Mouse (Mus musculus) midbrain, embryonic 11.5 days (tissue): ENCODE measurements around the gene Ufsp2. TPM values are rescaled to one million over a fixed set of nuclear protein-coding genes. Genes with fewer than 3 reads are reported as not detected.

Experiments used
- ATAC-seq: fragments of 200-750 bp; cut with Nextera tagmentation; 2 replicates; pipeline ENCODE4 v1.8.0; 2017; ENCODE audit warnings: moderate TSS enrichment, moderate library complexity; ENCODE audit not compliant: low FRiP score
- DNase-seq: peaks from one replicate; pipeline ENCODE4 v3.0.0; 2015; ENCODE audit warnings: low spot score; ENCODE audit errors: missing footprints
- H3K27ac ChIP-seq: fragments of 300-500 bp; sonication (generic); 2 replicates; pipeline ENCODE4 v1.5.1; 2014; ENCODE audit warnings: low read depth, low read length
- H3K27me3 ChIP-seq: fragments of 300-500 bp; sonication (generic); 2 replicates; pipeline ENCODE4 v1.6.1; 2014; ENCODE audit warnings: mild to moderate bottlenecking, low read length, moderate library complexity, mixed read lengths; ENCODE audit not compliant: control insufficient read depth, insufficient read depth
- H3K36me3 ChIP-seq: fragments of 300-500 bp; sonication (generic); 2 replicates; pipeline ENCODE4 v1.6.1; 2014; ENCODE audit warnings: mild to moderate bottlenecking, low read length, moderate library complexity, mixed read lengths; ENCODE audit not compliant: control insufficient read depth, insufficient read depth
- H3K4me1 ChIP-seq: fragments of 300-500 bp; sonication (generic); 2 replicates; pipeline ENCODE4 v1.6.1; 2014; ENCODE audit warnings: low read length; ENCODE audit not compliant: control insufficient read depth, insufficient read depth
- H3K4me2 ChIP-seq: fragments of 300-500 bp; sonication (generic); 2 replicates; pipeline ENCODE4 v1.6.1; 2014; ENCODE audit warnings: mild to moderate bottlenecking, moderate library complexity
- H3K4me3 ChIP-seq: fragments of 300-500 bp; sonication (generic); 2 replicates; pipeline ENCODE4 v1.5.1; 2014; ENCODE audit warnings: low read depth, low read length
- H3K9ac ChIP-seq: fragments of 300-500 bp; sonication (generic); 2 replicates; pipeline ENCODE4 v1.6.1; 2014; ENCODE audit warnings: low read length
- H3K9me3 ChIP-seq: fragments of 300-500 bp; sonication (generic); 2 replicates; pipeline ENCODE4 v1.6.1; 2016; ENCODE audit warnings: low read length; ENCODE audit not compliant: control insufficient read depth
- WGBS: fragments of 180-500 bp; shearing (Covaris S2); extraction: QIAGEN DNeasy Blood & Tissue Kit; methylation state at CpG from one replicate; pipeline ENCODE4 v1.1.7; 2014; 5-methylcytosine and 5-hydroxymethylcytosine counted together
- polyA plus RNA-seq: library from polyadenylated mRNA; unstranded; fragments of >200 nt; fragmentation: Nextera tagmentation; extraction: Ambion mirVana; gene quantifications from 2 replicates; pipeline ENCODE4 v1.2.1, GENCODE M21; 2014

Gene Ufsp2
- 52.6 and 55.0 TPM in 2 replicates for polyA plus RNA-seq

- Histone ChIP-seq H3K4me3 (peak within 1 kb of the TSS; percentile 60), H3K27ac (peak within 1 kb of the TSS; percentile 63), H3K36me3 (0 out of 2 replicates have a peak, but pooled peaks cover 2% of the 10 kb centered on the region), H3K9ac (peak within 1 kb of the TSS; percentile 66), H3K27me3 (no peaks in the 10 kb centered on the region), H3K4me1 (peaks cover 7% of the 10 kb centered on the region), H3K4me2 (peak within 1 kb of the TSS; percentile 66), H3K9me3 (no peaks in the 10 kb centered on the region)
- ATAC-seq = peak; percentile 99
- peak; percentile 100 for DNase-seq
- under 1% methylated on average over 57 of the region's 57 CpGs for WGBS
Observed at GRCm38 (mm10) chr8:45975126-45975836, at the start of gene Ufsp2, which contains the start of gene 1700029J07Rik. Gene Ufsp2 (plus strand): TSS chr8:45975528. Gene 1700029J07Rik (minus strand): TSS chr8:45975252.

GRCm38 (mm10) chr8:45934582-45935014 lies 40.7 kb upstream of the Ufsp2 start, which contains the start of gene Ccdc110:
Gene Ccdc110 (plus strand): TSS chr8:45934619.
- H3K9ac ChIP-seq = no peak within 1 kb of the TSS; the same call in 1 of the 2 replicates
- ATAC-seq (peak; percentile 91), DNase-seq (peak; percentile 100)
- 4% methylated on average over 23 of the region's 23 CpGs for WGBS
- H3K27ac ChIP-seq = no peak within 1 kb of the TSS
- H3K36me3 ChIP-seq = no peaks in the 10 kb centered on the region
- H3K4me2 ChIP-seq = peak within 1 kb of the TSS; percentile 48
- H3K4me1 ChIP-seq = no peaks in the 10 kb centered on the region
- H3K27me3 ChIP-seq = no peaks in the 10 kb centered on the region
- H3K4me3 ChIP-seq = peak within 1 kb of the TSS; percentile 34
- no peaks in the 10 kb centered on the region for H3K9me3 ChIP-seq

- no peak for DNase-seq
- Histone ChIP-seq H3K27ac (no peak overlapping the region), H3K27me3 (no peaks in the 10 kb centered on the region), H3K4me1 (no peaks in the 10 kb centered on the region), H3K4me2 (no peak overlapping the region), H3K4me3 (no peak overlapping the region), H3K9ac (no peak overlapping the region), H3K9me3 (no peaks in the 10 kb centered on the region), H3K36me3 (no peaks in the 10 kb centered on the region)
- WGBS = 90% methylated on average over 9 of the region's 9 CpGs
- no peak for ATAC-seq
Observed at GRCm38 (mm10) chr8:45936986-45937385, 38.3 kb upstream of the Ufsp2 start.

GRCm38 (mm10) chr8:45946283-45946682 lies 29.0 kb upstream of the Ufsp2 start:
- H3K36me3 ChIP-seq = no peaks in the 10 kb centered on the region
- DNase-seq (no peak), ATAC-seq (no peak)
- no peaks in the 10 kb centered on the region for H3K27me3 ChIP-seq
- no peak overlapping the region for H3K9ac ChIP-seq
- no peak overlapping the region for H3K4me2 ChIP-seq
- no peak overlapping the region for H3K4me3 ChIP-seq
- H3K27ac ChIP-seq = no peak overlapping the region
- 94% methylated on average over 4 of the region's 4 CpGs for WGBS
- no peaks in the 10 kb centered on the region for H3K9me3 ChIP-seq
- no peaks in the 10 kb centered on the region for H3K4me1 ChIP-seq

GRCm38 (mm10) chr8:45950622-45951021 lies 24.7 kb upstream of the Ufsp2 start:
- DNase-seq (no peak), ATAC-seq (no peak)
- Histone ChIP-seq H3K4me1 (no peaks in the 10 kb centered on the region), H3K9me3 (no peaks in the 10 kb centered on the region), H3K4me3 (no peak overlapping the region), H3K27ac (no peak overlapping the region), H3K36me3 (no peaks in the 10 kb centered on the region), H3K4me2 (no peak overlapping the region), H3K9ac (no peak overlapping the region), H3K27me3 (no peaks in the 10 kb centered on the region)
- 57% methylated on average over 2 of the region's 2 CpGs for WGBS

- 94% methylated on average over 12 of the region's 12 CpGs for WGBS
- Histone ChIP-seq H3K4me2 (no peak overlapping the region), H3K9me3 (no peaks in the 10 kb centered on the region), H3K27ac (no peak overlapping the region), H3K27me3 (no peaks in the 10 kb centered on the region), H3K4me3 (no peak overlapping the region), H3K4me1 (peaks cover 3% of the 10 kb centered on the region), H3K36me3 (no peaks in the 10 kb centered on the region), H3K9ac (no peak overlapping the region)
- ATAC-seq (no peak), DNase-seq (peak; percentile 56)
Observed at GRCm38 (mm10) chr8:45970894-45971293, 4.4 kb upstream of the Ufsp2 start.

- DNase-seq (no peak), ATAC-seq (no peak)
- WGBS = 75% methylated on average over 8 of the region's 8 CpGs
- H3K27me3 ChIP-seq = no peaks in the 10 kb centered on the region
- H3K4me1 ChIP-seq = peaks cover 7% of the 10 kb centered on the region
- H3K4me2 ChIP-seq = no peak overlapping the region
- H3K4me3 ChIP-seq = no peak overlapping the region
- H3K27ac ChIP-seq = no peak overlapping the region
- no peak overlapping the region for H3K9ac ChIP-seq
- no peaks in the 10 kb centered on the region for H3K36me3 ChIP-seq
- no peaks in the 10 kb centered on the region for H3K9me3 ChIP-seq
Observed at GRCm38 (mm10) chr8:45973988-45974505, 1.3 kb upstream of the Ufsp2 start.

- Histone ChIP-seq H3K27me3 (no peaks in the 10 kb centered on the region), H3K4me2 (peak overlapping the region; percentile 66), H3K27ac (no peak overlapping the region), H3K9me3 (no peaks in the 10 kb centered on the region), H3K36me3 (peaks cover 4% of the 10 kb centered on the region; the same call in 1 of the 2 replicates), H3K9ac (peak overlapping the region; percentile 66; the same call in 1 of the 2 replicates), H3K4me1 (peaks cover 7% of the 10 kb centered on the region), H3K4me3 (peak overlapping the region; percentile 60)
- peak; percentile 11 for ATAC-seq
- DNase-seq = no peak
- WGBS = 76% methylated on average over 11 of the region's 11 CpGs
Observed at GRCm38 (mm10) chr8:45975837-45976468, 625 bp downstream of the Ufsp2 start.

- DNase-seq (no peak), ATAC-seq (no peak)
- peaks cover 2% of the 10 kb centered on the region for H3K36me3 ChIP-seq
- no peak overlapping the region for H3K4me2 ChIP-seq
- no peak overlapping the region for H3K9ac ChIP-seq
- no peak overlapping the region for H3K27ac ChIP-seq
- no peaks in the 10 kb centered on the region for H3K27me3 ChIP-seq
- WGBS = 94% methylated on average over 3 of the region's 3 CpGs
- H3K9me3 ChIP-seq = no peaks in the 10 kb centered on the region
- no peak overlapping the region for H3K4me3 ChIP-seq
- H3K4me1 ChIP-seq = no peaks in the 10 kb centered on the region
Observed at GRCm38 (mm10) chr8:45986665-45987064, 11.3 kb downstream of the Ufsp2 start.
